Mouse (Mus musculus) erythroblast, embryonic 14.5 days (primary cell): ENCODE results near the gene Lrrc4. TPM values are rescaled to one million over a fixed set of nuclear protein-coding genes. Genes with fewer than 3 reads are reported as not detected.

Experiments used
- H3K27me3 ChIP-seq: 2 replicates; pipeline ENCODE4 v1.6.1; 2012; ENCODE audit warnings: inconsistent platforms; ENCODE audit not compliant: control insufficient read depth
- H3K36me3 ChIP-seq: 2 replicates; pipeline ENCODE4 v1.6.1; 2012; ENCODE audit warnings: mild to moderate bottlenecking, inconsistent platforms; ENCODE audit not compliant: control insufficient read depth
- H3K4me1 ChIP-seq: 2 replicates; pipeline ENCODE4 v1.6.1; 2012; ENCODE audit warnings: inconsistent platforms; ENCODE audit not compliant: control insufficient read depth
- H3K4me3 ChIP-seq: replicated peaks from 2 replicates; pipeline ENCODE3; 2012; ENCODE audit warnings: moderate library complexity, mild to moderate bottlenecking, inconsistent platforms
- H3K9me3 ChIP-seq: 2 replicates; pipeline ENCODE4 v1.6.1; 2012; ENCODE audit warnings: low read length, inconsistent platforms, mixed read lengths; ENCODE audit not compliant: control insufficient read depth
- GATA1 ChIP-seq: IDR thresholded peaks from 2 replicates; pipeline ENCODE4 v1.6.1; 2012; ENCODE audit warnings: low read length, inconsistent platforms, mixed read lengths
- TAL1 ChIP-seq: IDR thresholded peaks from 3 replicates; pipeline ENCODE4 v1.6.1; 2012; ENCODE audit warnings: low read length, inconsistent platforms, mixed read lengths
- polyA plus RNA-seq: library from polyadenylated mRNA; stranded (reverse); fragments of >175 nt; gene quantifications from 2 replicates; pipeline ENCODE4 v1.2.3, GENCODE M21; 2012

Gene Lrrc4
- polyA plus RNA-seq, 1 experiment = not detected

GRCm38 (mm10) chr6:28799818-28800217, 31.7 kb downstream of the Lrrc4 start:
- H3K4me1 ChIP-seq = no peaks in the 10 kb centered on the region
- peaks cover 19% of the 10 kb centered on the region for H3K36me3 ChIP-seq
- no peak overlapping the region for H3K4me3 ChIP-seq
- H3K27me3 ChIP-seq = no peaks in the 10 kb centered on the region
- H3K9me3 ChIP-seq = no peaks in the 10 kb centered on the region
- TF ChIP-seq GATA1 (no peak), TAL1 (no peak)

- Histone ChIP-seq H3K36me3 (peaks cover 24% of the 10 kb centered on the region), H3K4me3 (no peak overlapping the region), H3K9me3 (no peaks in the 10 kb centered on the region), H3K27me3 (no peaks in the 10 kb centered on the region), H3K4me1 (no peaks in the 10 kb centered on the region)
- TF ChIP-seq TAL1 (no peak), GATA1 (no peak)
Observed at GRCm38 (mm10) chr6:28795792-28796515, 35.6 kb downstream of the Lrrc4 start.

GRCm38 (mm10) chr6:28795380-28795779, 36.2 kb downstream of the Lrrc4 start:
- Histone ChIP-seq H3K36me3 (peaks cover 26% of the 10 kb centered on the region), H3K9me3 (no peaks in the 10 kb centered on the region), H3K27me3 (no peaks in the 10 kb centered on the region), H3K4me1 (no peaks in the 10 kb centered on the region), H3K4me3 (no peak overlapping the region)
- TF ChIP-seq GATA1 (no peak), TAL1 (no peak)

GRCm38 (mm10) chr6:28791809-28792208, 39.7 kb downstream of the Lrrc4 start:
- TF ChIP-seq TAL1 (no peak), GATA1 (no peak)
- Histone ChIP-seq H3K4me1 (peaks cover 9% of the 10 kb centered on the region; the same call in 1 of the 2 replicates), H3K36me3 (peaks cover 20% of the 10 kb centered on the region)

GRCm38 (mm10) chr6:28791183-28791582, 40.4 kb downstream of the Lrrc4 start:
- Histone ChIP-seq H3K36me3 (peaks cover 15% of the 10 kb centered on the region), H3K4me1 (peaks cover 11% of the 10 kb centered on the region), H3K27me3 (no peaks in the 10 kb centered on the region), H3K9me3 (no peaks in the 10 kb centered on the region), H3K4me3 (no peak overlapping the region)
- no peak for TF ChIP-seq GATA1
- no peak for TF ChIP-seq TAL1

More at GRCm38 (mm10) chr6:28791809-28792208, 39.7 kb downstream of the Lrrc4 start:
- Histone ChIP-seq H3K9me3 (no peaks in the 10 kb centered on the region), H3K4me3 (no peak overlapping the region), H3K27me3 (no peaks in the 10 kb centered on the region)

- Histone ChIP-seq H3K27me3 (no peaks in the 10 kb centered on the region), H3K9me3 (no peaks in the 10 kb centered on the region), H3K4me1 (peaks cover 15% of the 10 kb centered on the region), H3K4me3 (no peak overlapping the region), H3K36me3 (peaks cover 7% of the 10 kb centered on the region)
- TF ChIP-seq TAL1 (no peak), GATA1 (no peak)
Observed at GRCm38 (mm10) chr6:28789685-28790084, 41.9 kb downstream of the Lrrc4 start.

- Histone ChIP-seq H3K36me3 (peaks cover 7% of the 10 kb centered on the region), H3K9me3 (no peaks in the 10 kb centered on the region), H3K4me1 (peaks cover 15% of the 10 kb centered on the region), H3K27me3 (no peaks in the 10 kb centered on the region), H3K4me3 (no peak overlapping the region)
- TF ChIP-seq GATA1 = no peak
- TF ChIP-seq TAL1 = no peak
Observed at GRCm38 (mm10) chr6:28787133-28787532, 44.4 kb downstream of the Lrrc4 start.

GRCm38 (mm10) chr6:28785770-28786169, 45.8 kb downstream of the Lrrc4 start:
- Histone ChIP-seq H3K4me3 (no peak overlapping the region), H3K4me1 (peaks cover 15% of the 10 kb centered on the region), H3K27me3 (no peaks in the 10 kb centered on the region), H3K36me3 (peaks cover 3% of the 10 kb centered on the region), H3K9me3 (no peaks in the 10 kb centered on the region)
- TF ChIP-seq TAL1 (no peak), GATA1 (no peak)

GRCm38 (mm10) chr6:28783953-28784352, 47.6 kb downstream of the Lrrc4 start:
- H3K4me3 ChIP-seq = no peak overlapping the region
- no peaks in the 10 kb centered on the region for H3K27me3 ChIP-seq
- TF ChIP-seq GATA1 (no peak), TAL1 (no peak)
- H3K4me1 ChIP-seq = peaks cover 15% of the 10 kb centered on the region
- H3K36me3 ChIP-seq = peaks cover 2% of the 10 kb centered on the region; the same call in 1 of the 2 replicates
- no peaks in the 10 kb centered on the region for H3K9me3 ChIP-seq
